Mouse (Mus musculus): ENCODE results near the gene Smo.

Smo gene

GRCm38 (mm10) chr6:29775609-29776008 lies 40.3 kb downstream of the Smo start:
- no peak for DNase-seq (ENCODE audit: low spot score)

GRCm38 (mm10) chr6:29776542-29777237 lies 41.4 kb downstream of the Smo start:
- no peak for DNase-seq (ENCODE audit: low spot score)

DNA sequence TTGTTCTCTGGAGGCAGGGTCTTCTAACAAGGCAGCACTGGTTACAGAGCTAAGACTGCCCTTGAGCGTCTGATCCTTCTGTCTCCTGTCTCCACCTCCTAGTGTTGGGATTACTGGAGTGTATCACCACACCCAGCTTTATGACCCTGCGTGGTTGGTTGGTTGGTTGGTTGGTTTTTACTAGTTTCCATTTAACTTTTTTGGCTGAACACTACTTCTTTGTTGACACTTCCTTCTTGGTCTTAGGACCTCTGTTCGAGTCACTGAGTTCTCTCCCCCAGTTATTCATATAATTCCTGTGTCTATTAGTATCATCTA lies 41.9 kb downstream of the Smo start:
- DNase-seq (ENCODE audit: low spot score): no peak

- no peak for DNase-seq (ENCODE audit: low spot score)
Observed at GRCm38 (mm10) chr6:29780082-29780481, 44.8 kb downstream of the Smo start.

DNA sequence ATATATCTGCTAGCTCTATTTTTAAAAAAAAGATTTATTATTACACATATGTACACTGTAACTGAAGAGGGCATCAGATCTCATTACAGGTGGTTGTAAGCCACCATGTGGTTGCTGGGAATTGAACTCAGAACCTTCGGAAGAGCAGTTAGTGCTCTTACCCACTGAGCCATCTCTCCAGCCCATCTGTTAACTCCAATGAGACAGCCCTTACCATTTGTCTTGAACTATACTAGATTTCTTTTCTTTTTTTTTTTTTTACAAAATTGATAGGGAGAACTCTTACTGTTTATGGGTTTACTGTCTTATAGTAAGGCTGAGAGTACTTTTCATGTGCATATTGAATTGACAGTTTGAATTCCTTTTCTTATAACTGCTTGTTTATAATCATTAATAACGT lies 45.3 kb downstream of the Smo start:
- DNase-seq (ENCODE audit: low spot score): no peak

- no peak for DNase-seq (ENCODE audit: low spot score)
Observed at GRCm38 (mm10) chr6:29782239-29782638, 46.9 kb downstream of the Smo start.

- DNase-seq (ENCODE audit: low spot score): no peak
Observed at GRCm38 (mm10) chr6:29783960-29784359, 48.7 kb downstream of the Smo start.

DNA sequence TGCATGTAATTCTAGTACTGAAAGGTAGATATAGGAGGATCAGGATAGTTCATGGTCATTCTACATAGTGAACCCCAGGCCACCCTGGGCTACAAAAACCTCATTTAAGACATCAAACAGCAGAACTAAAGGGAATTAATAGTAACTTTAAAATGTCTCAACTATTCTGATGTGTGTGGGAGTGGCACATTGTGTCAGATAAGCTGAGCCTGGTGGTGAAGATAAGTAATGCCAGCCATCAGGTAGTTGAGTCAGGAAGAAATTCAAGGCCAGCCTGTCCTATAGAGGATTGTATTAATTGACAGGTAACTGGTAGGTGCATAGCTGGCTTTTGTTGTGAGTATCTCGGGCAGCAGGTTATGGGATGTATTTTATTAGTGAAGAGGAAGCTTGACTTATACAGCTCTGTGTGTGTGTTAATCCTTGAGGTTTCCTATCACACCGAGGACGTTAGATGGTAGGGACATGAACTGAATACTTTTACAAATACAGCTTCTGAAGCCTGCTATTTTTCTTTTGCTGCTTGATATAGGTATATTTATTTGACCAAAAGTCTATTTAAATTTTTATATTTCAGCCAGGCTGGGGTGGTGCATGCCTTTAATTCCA lies 49.2 kb downstream of the Smo start:
- no peak for DNase-seq (ENCODE audit: low spot score)

GRCm38 (mm10) chr6:29785759-29786158 lies 50.5 kb downstream of the Smo start:
- no peak for DNase-seq (ENCODE audit: low spot score)

GRCm38 (mm10) chr6:29788779-29789350 lies 53.6 kb downstream of the Smo start:
- DNase-seq (ENCODE audit: low spot score): no peak

DNA sequence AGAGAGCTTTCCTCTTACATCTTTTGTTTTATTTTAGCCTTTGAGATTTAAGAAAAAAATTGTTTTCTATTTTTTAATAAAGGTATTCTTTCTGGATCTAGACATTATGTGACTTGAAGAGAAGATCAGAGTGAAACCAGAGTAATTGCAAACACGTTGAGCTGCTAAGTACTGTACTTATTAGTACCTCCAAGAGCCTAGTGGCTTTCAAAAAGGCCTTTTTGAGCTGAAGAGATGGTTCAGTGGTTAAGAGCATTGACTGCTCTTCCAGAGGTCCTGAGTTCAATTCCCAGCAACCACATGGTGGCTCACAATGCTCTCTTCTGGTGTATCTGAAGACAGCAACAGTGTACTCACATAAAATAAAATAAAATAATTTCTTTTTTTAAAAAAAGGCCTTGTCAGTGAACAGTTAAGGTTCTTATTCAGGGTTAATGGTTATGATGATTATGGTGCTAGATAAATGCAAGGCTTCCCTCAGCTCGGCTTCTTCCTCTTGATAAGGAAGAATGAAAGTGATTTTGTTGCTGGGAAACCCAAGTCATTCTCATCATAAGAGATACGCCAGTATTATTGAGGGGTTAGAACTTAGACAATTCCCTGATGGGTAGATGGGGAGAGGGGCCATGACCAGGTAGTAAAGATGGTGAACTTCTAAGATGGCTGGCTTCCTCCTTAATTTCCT lies 54.9 kb downstream of the Smo start:
- no peak for DNase-seq (ENCODE audit: low spot score)

DNA sequence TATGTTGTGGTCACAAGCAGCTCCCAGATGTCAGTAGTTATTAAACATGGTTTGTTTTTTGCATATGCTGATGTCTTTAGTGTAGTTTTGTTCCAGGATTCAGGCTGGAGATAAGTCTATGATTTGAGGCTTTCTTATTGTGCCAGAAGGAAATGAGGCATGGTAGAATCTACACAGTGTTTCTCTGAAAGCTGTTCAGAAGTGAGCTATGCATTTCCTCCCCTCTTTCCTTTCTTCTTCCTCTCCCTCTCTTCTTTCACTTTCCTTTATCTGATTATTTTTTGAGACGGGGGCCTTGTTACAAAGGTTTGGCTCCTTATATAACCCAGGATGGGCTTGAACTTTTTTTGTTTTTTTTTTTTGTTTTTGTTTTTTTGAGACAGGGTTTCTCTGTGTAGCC lies 58.2 kb downstream of the Smo start:
- DNase-seq (ENCODE audit: low spot score): no peak

- no peak for DNase-seq (ENCODE audit: low spot score)
Observed at GRCm38 (mm10) chr6:29794582-29794981, 59.3 kb downstream of the Smo start.

DNA sequence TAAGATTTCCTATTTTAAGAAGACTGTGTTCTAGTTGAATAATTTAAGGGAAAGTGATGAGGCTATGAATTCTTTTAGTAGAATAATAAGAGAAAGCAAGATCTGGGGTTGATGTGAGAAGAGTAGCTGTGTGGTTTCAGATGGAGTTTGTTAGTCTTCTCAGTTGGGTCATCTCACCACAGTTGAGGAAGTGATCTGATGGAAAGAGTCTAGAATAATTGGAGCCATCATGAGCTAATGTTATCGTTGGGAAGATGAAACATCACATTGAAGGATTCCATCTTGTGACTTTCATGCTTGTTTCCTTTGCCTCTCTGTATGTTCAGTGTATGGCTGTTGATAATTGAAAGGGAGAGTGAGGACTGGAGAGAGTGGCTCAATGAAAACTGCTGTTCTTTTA lies 67.7 kb downstream of the Smo start:
- no peak for DNase-seq (ENCODE audit: low spot score)

GRCm38 (mm10) chr6:29804006-29804405 lies 68.7 kb downstream of the Smo start:
- DNase-seq (ENCODE audit: low spot score): no peak

DNA sequence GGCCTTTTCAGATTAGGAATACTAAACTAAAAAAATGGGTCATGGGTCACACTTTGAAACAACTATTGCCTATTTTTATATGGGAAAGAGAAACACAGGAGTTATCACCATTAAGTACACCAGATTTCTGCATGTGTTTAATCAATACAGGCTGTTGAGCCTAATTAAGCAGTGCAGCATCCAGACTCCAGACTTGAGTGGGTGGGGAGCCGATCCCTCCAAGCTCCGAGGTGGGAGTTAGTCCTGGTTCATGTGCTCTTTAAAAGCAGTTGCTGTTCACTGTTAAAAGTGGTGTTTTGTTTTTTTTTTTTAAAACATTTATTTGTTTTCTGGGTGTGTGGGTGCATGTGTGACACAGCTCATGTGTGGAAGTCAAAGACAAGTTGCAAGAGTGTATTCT lies 70.1 kb downstream of the Smo start:
- no peak for DNase-seq (ENCODE audit: low spot score)
